Mouse (Mus musculus) G1E (cell line): ENCODE measurements around the gene Actg2. TPM values are rescaled to one million over a fixed set of nuclear protein-coding genes. Genes with fewer than 3 reads are reported as not detected.
A peak's percentile ranks its signal among the peaks of the same experiment; 100 is the strongest.

Source experiments
- ATAC-seq: 2 replicates; pipeline ENCODE4 v1.8.0; 2016; ENCODE audit warnings: mild to moderate bottlenecking; ENCODE audit not compliant: insufficient number of reproducible peaks, poor library complexity, low FRiP score, severe bottlenecking; ENCODE audit errors: extremely low read depth
- DNase-seq: peaks from one replicate; pipeline ENCODE4 v3.0.0; 2012; ENCODE audit warnings: low spot score
- H3K27me3 ChIP-seq: 2 replicates; pipeline ENCODE4 v1.6.1; 2012; ENCODE audit warnings: mild to moderate bottlenecking, low read length, inconsistent platforms; ENCODE audit not compliant: insufficient read depth
- H3K36me3 ChIP-seq: replicated peaks from 2 replicates; pipeline ENCODE3; 2012; ENCODE audit warnings: mild to moderate bottlenecking, inconsistent platforms
- H3K4me1 ChIP-seq: 2 replicates; pipeline ENCODE4 v1.6.1; 2012; ENCODE audit warnings: low read depth, low read length, inconsistent platforms, mixed read lengths; ENCODE audit not compliant: insufficient read depth
- H3K4me3 ChIP-seq: 2 replicates; pipeline ENCODE4 v1.5.1; 2012; ENCODE audit warnings: low read depth, mild to moderate bottlenecking, inconsistent platforms, low read length, moderate library complexity, mixed read lengths
- H3K9me3 ChIP-seq: replicated peaks from 2 replicates; pipeline ENCODE4 v1.6.1; 2012; ENCODE audit warnings: inconsistent platforms
- CTCF ChIP-seq: IDR thresholded peaks from 2 replicates; pipeline ENCODE4 v1.5.1; 2012; ENCODE audit warnings: low read depth, low read length, inconsistent platforms, mixed read lengths
- GATA1 ChIP-seq: IDR thresholded peaks from 2 replicates; pipeline ENCODE4 v1.6.1; 2012; ENCODE audit warnings: borderline replicate concordance, low read length, inconsistent platforms, mixed read lengths
- GATA2 ChIP-seq: IDR thresholded peaks from 2 replicates; pipeline ENCODE4 v1.6.1; 2012; ENCODE audit warnings: low read depth, low read length, inconsistent platforms, borderline replicate concordance
- POLR2AphosphoS5 ChIP-seq: IDR thresholded peaks from 2 replicates; pipeline ENCODE4 v1.6.1; 2012; ENCODE audit warnings: low read depth, low read length, inconsistent platforms; ENCODE audit not compliant: insufficient replicate concordance
- TAL1 ChIP-seq: conservative IDR thresholded peaks from 2 replicates; pipeline ENCODE4 v1.6.1; 2012; ENCODE audit warnings: low read depth, low read length, inconsistent platforms, mixed read lengths
- polyA plus RNA-seq: library from polyadenylated mRNA; stranded (reverse); fragments of >175 nt; gene quantifications from 2 replicates; pipeline ENCODE4 v1.2.3, GENCODE M21; 2012
- total RNA-seq, 2 experiments: library from RNA; stranded (forward) in 1 of 2; stranded (reverse) in 1 of 2; fragments of 200-1000 nt in 1 of 2; fragments of >200 nt in 1 of 2; fragmentation: Nextera tagmentation in 1 of 2; gene quantifications; 2 replicates each; pipeline ENCODE4 v1.2.3; 2014 to 2017

Gene Actg2
- total and polyA plus RNA-seq, 3 experiments = 0.11 TPM; not detected in 2

DNA sequence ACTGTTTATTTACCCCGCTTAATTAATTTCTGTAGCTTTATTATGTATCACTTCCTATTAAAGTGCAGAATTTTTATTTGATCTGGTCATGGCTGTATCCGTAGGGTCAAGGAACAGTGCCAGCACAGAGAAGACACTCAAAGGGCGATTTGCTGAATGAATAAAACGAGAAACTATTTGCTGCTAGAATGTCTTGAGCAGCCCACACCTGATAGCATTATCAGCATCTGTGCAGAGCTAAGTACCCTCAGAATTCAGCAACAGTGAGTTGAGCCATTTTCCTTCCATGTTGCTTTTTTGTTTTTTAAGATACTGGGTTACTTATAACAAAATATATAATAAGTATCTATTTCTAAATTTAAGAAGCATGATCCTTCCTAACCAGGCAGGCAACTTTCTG lies 30.5 kb downstream of the Actg2 start:
- no peaks in the 10 kb centered on the region for H3K9me3 ChIP-seq
- no peak for DNase-seq
- H3K4me1 ChIP-seq = peaks cover 19% of the 10 kb centered on the region
- peaks cover 15% of the 10 kb centered on the region for H3K27me3 ChIP-seq
- peaks cover 12% of the 10 kb centered on the region for H3K36me3 ChIP-seq
- H3K4me3 ChIP-seq = no peak overlapping the region
- TF ChIP-seq GATA2 (no peak), GATA1 (no peak), CTCF (no peak), POLR2AphosphoS5 (no peak), TAL1 (no peak)
- no peak for ATAC-seq

GRCm38 (mm10) chr6:83503361-83503760 lies 32.7 kb downstream of the Actg2 start:
- H3K4me1 ChIP-seq = peaks cover 19% of the 10 kb centered on the region
- H3K9me3 ChIP-seq = no peaks in the 10 kb centered on the region; the same call in 1 of the 2 replicates
- peaks cover 12% of the 10 kb centered on the region for H3K27me3 ChIP-seq
- TF ChIP-seq TAL1 (no peak), CTCF (no peak), GATA1 (no peak), GATA2 (no peak), POLR2AphosphoS5 (no peak)
- ATAC-seq (no peak), DNase-seq (no peak)
- H3K36me3 ChIP-seq = peaks cover 24% of the 10 kb centered on the region
- H3K4me3 ChIP-seq = no peak overlapping the region

DNA sequence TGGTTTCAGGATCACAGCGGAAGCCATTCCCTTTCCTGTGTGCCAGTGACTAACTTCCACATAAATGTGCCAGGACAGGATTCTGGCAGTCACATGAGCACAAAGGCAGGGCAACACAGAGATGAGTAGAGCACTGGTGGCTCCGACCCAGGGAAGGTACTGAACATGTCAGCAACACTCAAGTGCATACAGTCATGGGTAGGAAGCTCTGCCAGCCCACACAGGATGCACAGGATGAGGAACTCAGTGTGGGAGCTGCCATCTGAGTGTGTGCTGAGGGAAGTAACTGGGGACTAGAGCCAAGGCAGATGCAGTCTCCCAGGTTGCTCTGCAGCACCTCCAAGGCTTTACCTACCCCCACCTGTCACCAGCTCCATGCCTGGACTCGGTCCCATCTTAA lies 33.4 kb downstream of the Actg2 start:
- H3K9me3 ChIP-seq = no peaks in the 10 kb centered on the region; the same call in 1 of the 2 replicates
- H3K4me1 ChIP-seq = peaks cover 17% of the 10 kb centered on the region
- ATAC-seq (no peak), DNase-seq (no peak)
- peaks cover 31% of the 10 kb centered on the region for H3K36me3 ChIP-seq
- peaks cover 9% of the 10 kb centered on the region for H3K27me3 ChIP-seq
- H3K4me3 ChIP-seq = no peak overlapping the region
- no peak for TF ChIP-seq POLR2AphosphoS5
- TF ChIP-seq TAL1 = no peak
- no peak for TF ChIP-seq GATA2
- no peak for TF ChIP-seq CTCF
- TF ChIP-seq GATA1 = no peak

DNA sequence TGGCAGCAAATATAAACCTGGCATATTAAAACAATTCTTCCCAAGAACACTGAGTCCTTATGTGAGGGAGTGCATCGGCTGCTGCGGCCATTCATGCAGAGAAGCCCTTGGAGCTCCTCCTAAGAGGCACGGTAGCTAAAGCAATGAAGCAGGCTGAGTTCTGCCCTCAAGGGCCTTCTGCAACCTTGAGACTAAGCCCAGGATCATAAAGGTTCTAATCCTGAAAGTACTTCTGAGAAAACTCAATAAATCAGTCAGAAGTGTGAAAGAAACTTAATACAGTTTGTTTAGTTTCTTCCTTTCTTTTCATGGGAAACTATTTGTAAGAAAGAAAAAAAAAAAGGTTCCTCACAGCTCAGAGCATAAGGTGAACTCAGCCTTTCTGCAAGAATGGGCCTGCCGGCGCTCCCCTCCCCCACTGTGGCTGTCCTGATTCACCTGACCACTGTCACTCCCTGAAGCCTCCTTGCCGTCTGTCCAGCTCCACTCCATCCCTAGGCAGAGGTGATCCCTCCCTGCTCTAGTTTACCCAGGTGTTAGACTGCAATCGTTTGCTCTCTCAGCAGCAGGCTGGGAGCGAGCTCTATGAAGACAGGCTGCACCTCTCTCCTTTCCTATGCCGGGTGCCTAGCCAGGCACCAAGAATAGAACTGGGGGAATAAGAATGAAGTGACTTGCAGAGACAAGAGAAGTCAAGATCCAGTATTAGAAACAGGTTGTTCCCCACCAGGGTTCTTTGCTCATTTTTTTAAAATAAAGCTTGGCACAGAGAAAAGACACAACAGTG lies 34.3 kb downstream of the Actg2 start:
- Histone ChIP-seq H3K27me3 (peaks cover 7% of the 10 kb centered on the region), H3K36me3 (peaks cover 37% of the 10 kb centered on the region), H3K9me3 (no peaks in the 10 kb centered on the region; the same call in 1 of the 2 replicates), H3K4me3 (no peak overlapping the region), H3K4me1 (peaks cover 11% of the 10 kb centered on the region)
- DNase-seq = no peak
- ATAC-seq = no peak
- TF ChIP-seq GATA2 = no peak
- no peak for TF ChIP-seq CTCF
- no peak for TF ChIP-seq GATA1
- no peak for TF ChIP-seq TAL1
- no peak for TF ChIP-seq POLR2AphosphoS5

- peaks cover 46% of the 10 kb centered on the region for H3K36me3 ChIP-seq
Measured at GRCm38 (mm10) chr6:83500462-83500861, 35.6 kb downstream of the Actg2 start.

GRCm38 (mm10) chr6:83499078-83499477 lies 37.0 kb downstream of the Actg2 start:
- no peaks in the 10 kb centered on the region; the same call in 1 of the 2 replicates for H3K9me3 ChIP-seq
- DNase-seq (no peak), ATAC-seq (no peak)
- no peak overlapping the region for H3K4me3 ChIP-seq
- peaks cover 2% of the 10 kb centered on the region; the same call in 1 of the 2 replicates for H3K4me1 ChIP-seq
- peaks cover 4% of the 10 kb centered on the region; the same call in 1 of the 2 replicates for H3K27me3 ChIP-seq
- H3K36me3 ChIP-seq = peaks cover 49% of the 10 kb centered on the region
- TF ChIP-seq GATA1 (no peak), CTCF (no peak), TAL1 (no peak), POLR2AphosphoS5 (no peak), GATA2 (no peak)

More at GRCm38 (mm10) chr6:83500462-83500861, 35.6 kb downstream of the Actg2 start:
- ATAC-seq (no peak), DNase-seq (no peak)
- peaks cover 4% of the 10 kb centered on the region for H3K27me3 ChIP-seq
- no peaks in the 10 kb centered on the region; the same call in 1 of the 2 replicates for H3K9me3 ChIP-seq
- TF ChIP-seq CTCF = peak; percentile 30; the same call in 1 of the 2 replicates
- no peak for TF ChIP-seq TAL1
- no peak for TF ChIP-seq GATA2
- TF ChIP-seq GATA1 = no peak
- no peak for TF ChIP-seq POLR2AphosphoS5
- peaks cover 11% of the 10 kb centered on the region for H3K4me1 ChIP-seq
- no peak overlapping the region for H3K4me3 ChIP-seq
